Mouse (Mus musculus) lung, postnatal 0 days (tissue): ENCODE measurements around the gene Hoxa1.

Source experiments
- CTCF ChIP-seq: IDR thresholded peaks from 2 replicates; pipeline ENCODE4 v1.5.1; 2016; ENCODE audit warnings: antibody characterized with exemption, mild to moderate bottlenecking
- EP300 ChIP-seq: IDR thresholded peaks from 2 replicates; pipeline ENCODE4 v1.6.1; 2016; ENCODE audit warnings: antibody characterized with exemption, mild to moderate bottlenecking, control low read depth

DNA sequence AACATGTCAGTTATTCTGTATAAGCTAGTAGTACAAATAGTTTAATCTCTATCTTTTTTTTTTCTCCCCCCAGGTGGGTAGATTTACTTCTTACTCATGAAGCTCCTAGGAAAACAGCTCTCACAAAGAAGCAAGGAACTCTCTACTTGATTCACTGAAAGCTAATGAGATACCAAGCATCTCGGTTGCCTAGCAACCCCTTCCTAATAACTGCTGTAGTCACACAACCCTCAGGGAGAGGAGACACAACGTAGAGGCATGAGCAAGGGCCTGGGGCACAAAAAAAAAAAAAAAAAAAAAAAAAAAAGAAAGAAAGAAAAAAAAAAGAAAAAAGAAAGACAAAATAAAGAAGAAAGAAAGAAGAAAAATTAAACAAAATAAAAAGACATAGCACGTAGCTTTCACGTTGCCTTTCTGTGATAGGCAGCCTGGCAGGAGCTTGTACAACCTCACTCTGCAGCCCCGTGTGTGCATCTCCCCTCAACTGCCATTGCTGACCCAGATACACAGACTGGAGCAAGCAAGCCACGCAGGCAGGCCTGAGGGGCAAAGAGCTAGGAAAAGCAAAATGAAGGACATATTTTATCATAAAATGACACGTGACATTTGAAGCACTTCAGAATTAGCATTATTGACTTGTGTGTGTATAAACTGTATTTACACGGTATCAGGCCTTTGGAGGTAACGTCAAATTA is 20.1 kb downstream of the Hoxa1 start:
- TF ChIP-seq EP300 (no peak), CTCF (no peak)
